8 mouse cellular contexts compared by ENCODE assay signal in the genomic region with DNA sequence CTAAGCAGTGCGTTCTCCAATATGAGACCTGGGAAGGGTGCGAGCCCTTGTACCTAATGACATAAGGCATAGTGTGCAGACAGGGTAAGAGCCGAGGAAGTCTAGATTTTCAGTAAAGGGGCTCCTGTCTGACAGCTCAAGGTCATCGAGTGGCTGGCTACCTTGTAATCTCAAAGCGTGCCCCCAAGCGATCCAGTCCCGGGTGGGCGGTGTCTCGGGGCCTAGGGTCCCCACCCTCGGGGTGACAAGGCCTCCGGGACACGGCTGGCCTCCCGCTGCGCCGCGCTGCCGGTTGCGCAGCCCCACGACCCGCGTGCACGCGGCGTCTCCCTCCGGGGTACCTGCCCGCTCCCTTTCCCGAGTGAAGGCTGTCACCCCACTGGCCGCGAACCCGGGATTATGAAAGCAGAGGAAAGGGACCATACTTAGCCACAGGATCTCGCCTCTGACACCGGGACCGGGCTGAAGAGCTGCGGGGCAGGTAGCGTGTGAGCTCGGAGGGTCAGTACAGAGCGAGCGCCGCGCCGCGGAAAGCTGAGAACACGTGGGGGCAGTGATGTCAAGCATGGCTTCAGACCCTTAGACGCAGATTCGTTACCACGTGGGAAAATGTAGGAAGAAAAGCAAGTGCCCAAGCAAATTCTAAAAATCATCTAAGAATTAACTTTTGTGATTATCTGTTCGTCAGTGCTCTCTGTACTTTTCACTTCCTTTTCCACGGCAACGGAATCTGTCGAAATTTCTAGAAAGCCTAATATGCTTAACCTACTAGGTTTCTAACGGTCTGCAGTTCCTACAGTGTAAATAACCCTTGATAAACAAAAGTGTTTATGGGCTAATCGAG. TPM values are rescaled to one million over a fixed set of nuclear protein-coding genes. Genes with fewer than 3 reads are reported as not detected.
DNase-seq lines count a peak whose midpoint lies in the region; ATAC-seq and TF ChIP-seq lines count a peak whose summit lies in the region.

Timm9 (minus strand) TSS at position 555 of the 844 bp plus-strand sequence.
2700049A03Rik (plus strand) TSS at position 719 of the 844 bp plus-strand sequence.

- intact Hi-C loops in heart, postnatal 10 days (cut with DNase I), result loop anchor here (5.0 kb wide), 1 partner anchor 169 kb away; no protein-coding TSS in a partner anchor

- peak within 1 kb of the TSS; percentile 90 for H3K9ac ChIP-seq in forebrain, embryonic 13.5 days
- H3K9ac ChIP-seq in liver, embryonic 16.5 days (ENCODE audit: low read depth, low read length), result peak within 1 kb of the TSS; percentile 90
- H3K9ac ChIP-seq in neural tube, embryonic 13.5 days, result peak within 1 kb of the TSS; percentile 93

- H3K27me3 ChIP-seq in forebrain, embryonic 13.5 days, result no peaks in the 10 kb centered on the region
- no peaks in the 10 kb centered on the region for H3K27me3 ChIP-seq in liver, embryonic 16.5 days (ENCODE audit: control insufficient read depth, insufficient read depth, low read depth, low read length)
- no peaks in the 10 kb centered on the region for H3K27me3 ChIP-seq in neural tube, embryonic 13.5 days
- no peaks in the 10 kb centered on the region for H3K27me3 ChIP-seq in testis, adult 2 months (ENCODE audit: control insufficient read depth, insufficient read depth, low read length)

- DNase-seq in ES-CJ7 (ENCODE audit: low read depth, low spot score), result peak; percentile 91
- DNase-seq in cerebellum, adult 11 months, result peak; percentile 79
- DNase-seq in heart, postnatal 10 days, result peak; percentile 88 to 90
- peak; percentile 45 for DNase-seq in large intestine, adult 2 months (ENCODE audit: low read depth, low spot score)

- peak within 1 kb of the TSS; percentile 77 for H3K27ac ChIP-seq in forebrain, embryonic 13.5 days
- peak within 1 kb of the TSS; percentile 92 for H3K27ac ChIP-seq in liver, embryonic 16.5 days (ENCODE audit: low read length)
- peak within 1 kb of the TSS; percentile 83 for H3K27ac ChIP-seq in neural tube, embryonic 13.5 days (replicated peaks)
- peak within 1 kb of the TSS; percentile 91 for H3K27ac ChIP-seq in testis, adult 2 months (ENCODE audit: control insufficient read depth, insufficient read depth, low read depth, low read length)

- peak within 1 kb of the TSS; percentile 93 for H3K4me2 ChIP-seq in forebrain, embryonic 13.5 days
- H3K4me2 ChIP-seq in liver, embryonic 16.5 days (ENCODE audit: low read depth, low read length), result peak within 1 kb of the TSS; percentile 98
- peak within 1 kb of the TSS; percentile 75 for H3K4me2 ChIP-seq in neural tube, embryonic 13.5 days

- peaks cover 29% of the 10 kb centered on the region for H3K36me3 ChIP-seq in forebrain, embryonic 13.5 days (ENCODE audit: poor library complexity, severe bottlenecking)
- peaks cover 11% of the 10 kb centered on the region for H3K36me3 ChIP-seq in liver, embryonic 16.5 days (ENCODE audit: control insufficient read depth, insufficient read depth)
- peaks cover 27% of the 10 kb centered on the region for H3K36me3 ChIP-seq in neural tube, embryonic 13.5 days
- peaks cover 2% of the 10 kb centered on the region; the same call in 1 of the 2 replicates for H3K36me3 ChIP-seq in testis, adult 2 months (ENCODE audit: control insufficient read depth, insufficient read depth, low read length)

- WGBS in forebrain, embryonic 13.5 days, result under 1% methylated on average over 52 of the region's 52 CpGs
- WGBS in large intestine, adult 2 months, result under 1% methylated on average over 52 of the region's 52 CpGs
- WGBS in liver, embryonic 16.5 days (ENCODE audit: insufficient replicate concordance), result under 1% methylated on average over 52 of the region's 52 CpGs
- under 1% methylated on average over 52 of the region's 52 CpGs for WGBS in neural tube, embryonic 13.5 days

- H3K4me1 ChIP-seq in forebrain, embryonic 13.5 days, result peaks cover 40% of the 10 kb centered on the region
- H3K4me1 ChIP-seq in liver, embryonic 16.5 days (ENCODE audit: control insufficient read depth, low read depth, low read length), result peaks cover 12% of the 10 kb centered on the region
- H3K4me1 ChIP-seq in neural tube, embryonic 13.5 days (replicated peaks), result peaks cover 42% of the 10 kb centered on the region
- H3K4me1 ChIP-seq in testis, adult 2 months (ENCODE audit: control insufficient read depth, insufficient read depth, low read length), result peaks cover 2% of the 10 kb centered on the region

- H3K9me3 ChIP-seq in forebrain, embryonic 13.5 days (replicated peaks), result no peaks in the 10 kb centered on the region
- no peaks in the 10 kb centered on the region for H3K9me3 ChIP-seq in liver, embryonic 16.5 days (replicated peaks; ENCODE audit: control insufficient read depth, low read length)
- H3K9me3 ChIP-seq in neural tube, embryonic 13.5 days, result no peaks in the 10 kb centered on the region

- peak within 1 kb of the TSS; percentile 80 for H3K4me3 ChIP-seq in forebrain, embryonic 13.5 days
- peak within 1 kb of the TSS; percentile 97 for H3K4me3 ChIP-seq in liver, embryonic 16.5 days (ENCODE audit: low read depth, low read length)
- H3K4me3 ChIP-seq in neural tube, embryonic 13.5 days, result peak within 1 kb of the TSS; percentile 98
- H3K4me3 ChIP-seq in testis, adult 2 months (ENCODE audit: control insufficient read depth, low read depth, low read length), result peak within 1 kb of the TSS; percentile 93

- peak; percentile 93 for TF ChIP-seq POLR2A in testis, adult 2 months (IDR thresholded peaks at IDR 0.05; ENCODE audit: control insufficient read depth, low read depth, low read length)

- no peak for TF ChIP-seq CTCF in testis, adult 2 months (IDR thresholded peaks at IDR 0.05; ENCODE audit: control insufficient read depth, insufficient read depth, insufficient replicate concordance, low read depth, low read length)

- peak; percentile 93 for ATAC-seq in forebrain, embryonic 13.5 days
- ATAC-seq in liver, embryonic 16.5 days (ENCODE audit: low read depth), result peak; percentile 84
- ATAC-seq in neural tube, embryonic 13.5 days (ENCODE audit: low read depth), result peak; percentile 97

RNA-seq across cellular contexts. Expression of gene Timm9, which starts in this region (rescaled TPM):
- 78.2 and 85.3 TPM in 2 replicates for polyA plus RNA-seq in forebrain, embryonic 13.5 days (2015; fragmentation: Nextera tagmentation; extraction: Ambion mirVana)
- 10 to 100 TPM; 41.4 to 43.5 TPM for total RNA-seq in heart, postnatal 10 days (2021)
- 12.5 and 17.2 TPM in 2 replicates for polyA plus RNA-seq in large intestine, adult 2 months (2012; rRNA removed)
- 30.3 and 32.1 TPM in 2 replicates for polyA plus RNA-seq in liver, embryonic 16.5 days (2015; fragmentation: Nextera tagmentation; extraction: Ambion mirVana)
- polyA plus RNA-seq in neural tube, embryonic 13.5 days (2015; fragmentation: Nextera tagmentation; extraction: Ambion mirVana), result 103 and 108 TPM in 2 replicates
- polyA plus RNA-seq in testis, adult 2 months (2012; rRNA removed), result 9.0 and 9.6 TPM in 2 replicates

RNA-seq across cellular contexts. Expression of gene 2700049A03Rik, which starts in this region (rescaled TPM):
- polyA plus RNA-seq in forebrain, embryonic 13.5 days (2015; fragmentation: Nextera tagmentation; extraction: Ambion mirVana), result 23.9 and 24.5 TPM in 2 replicates
- total RNA-seq in heart, postnatal 10 days (2021), result 1 to 10 TPM; 4.0 to 4.8 TPM
- polyA plus RNA-seq in large intestine, adult 2 months (2012; rRNA removed), result 1.9 and 2.1 TPM in 2 replicates
- 4.5 and 4.7 TPM in 2 replicates for polyA plus RNA-seq in liver, embryonic 16.5 days (2015; fragmentation: Nextera tagmentation; extraction: Ambion mirVana)
- 11.7 and 13.6 TPM in 2 replicates for polyA plus RNA-seq in neural tube, embryonic 13.5 days (2015; fragmentation: Nextera tagmentation; extraction: Ambion mirVana)
- 25.3 and 25.8 TPM in 2 replicates for polyA plus RNA-seq in testis, adult 2 months (2012; rRNA removed)

Comparison
In these comparisons a context has a peak if more than half of its experiments do, and no peak if none do; other contexts are left out.
1. Peak in every context shown above with its lines: DNase-seq, ATAC-seq, H3K4me3 ChIP-seq and H3K27ac ChIP-seq.